Mouse (Mus musculus): ENCODE data around the gene Lurap1l.

Lurap1l gene

GRCm38 (mm10) chr4:80917812-80918211 lies 7.4 kb downstream of the Lurap1l start:
- no peak for DNase-seq (ENCODE audit: low read depth, low spot score)

DNA sequence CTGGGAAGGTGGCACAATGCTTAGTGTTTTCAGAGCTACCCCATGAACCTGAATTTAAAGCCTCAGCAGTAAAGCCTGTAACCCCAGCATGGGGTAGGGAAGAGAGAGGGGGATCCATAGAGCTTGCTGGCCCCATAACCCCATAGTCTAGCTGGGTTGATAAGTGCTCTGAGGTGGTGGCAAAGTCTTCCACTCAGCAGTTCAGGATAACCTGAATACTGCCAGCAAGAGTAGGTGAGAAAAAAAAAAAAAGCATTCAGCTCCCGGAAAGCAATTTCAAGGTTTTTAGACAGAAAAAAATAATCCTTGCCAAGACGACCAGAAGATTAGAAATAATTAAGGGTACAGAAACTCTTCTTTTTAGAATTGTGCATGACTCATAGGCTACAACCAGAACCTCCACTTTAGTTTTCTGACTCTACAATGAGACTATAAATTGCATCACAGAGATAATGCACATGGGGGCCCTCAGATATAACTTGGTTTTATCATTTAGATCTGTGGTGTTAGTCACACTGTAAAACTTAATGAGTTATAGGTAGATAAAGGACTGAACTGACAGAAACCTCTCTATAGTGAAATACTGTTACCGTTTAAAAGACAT lies 8.2 kb downstream of the Lurap1l start:
- no peak for DNase-seq (ENCODE audit: low read depth, low spot score)

DNA sequence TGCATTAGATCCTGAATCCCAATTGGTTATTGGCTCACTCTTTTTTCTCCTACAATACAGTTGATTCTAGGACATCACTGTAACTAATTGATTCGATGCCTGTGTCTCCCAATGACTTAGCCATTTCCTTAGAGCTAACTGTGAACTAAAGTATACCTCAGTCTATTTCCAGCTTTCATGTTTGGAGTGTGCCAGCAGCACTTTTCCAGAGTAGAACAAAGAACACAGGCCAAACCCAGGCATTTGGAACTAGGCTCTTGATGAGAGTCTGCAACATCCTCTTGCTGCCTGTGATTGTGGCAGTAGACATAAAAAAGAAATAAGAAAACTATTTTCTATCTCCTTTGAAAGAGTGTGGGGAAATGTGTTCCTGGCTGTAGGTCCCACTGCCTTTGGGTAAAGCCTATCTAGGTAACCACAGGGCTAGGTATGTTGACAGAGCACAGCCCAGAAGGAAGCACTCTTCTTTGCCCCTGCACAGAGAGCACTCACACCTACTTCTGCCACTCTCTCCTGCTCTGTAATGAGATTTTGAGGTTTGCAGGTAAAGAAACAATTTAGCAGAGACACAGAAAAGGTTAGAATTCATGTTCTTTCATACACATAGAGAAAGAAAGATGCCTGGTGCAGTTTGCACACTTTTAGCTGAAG lies 8.9 kb downstream of the Lurap1l start:
- DNase-seq (ENCODE audit: low read depth, low spot score): no peak

- DNase-seq (ENCODE audit: low read depth, low spot score): no peak
These were observed 11.4 kb downstream of the Lurap1l start for GRCm38 (mm10) chr4:80921646-80922489.

DNA sequence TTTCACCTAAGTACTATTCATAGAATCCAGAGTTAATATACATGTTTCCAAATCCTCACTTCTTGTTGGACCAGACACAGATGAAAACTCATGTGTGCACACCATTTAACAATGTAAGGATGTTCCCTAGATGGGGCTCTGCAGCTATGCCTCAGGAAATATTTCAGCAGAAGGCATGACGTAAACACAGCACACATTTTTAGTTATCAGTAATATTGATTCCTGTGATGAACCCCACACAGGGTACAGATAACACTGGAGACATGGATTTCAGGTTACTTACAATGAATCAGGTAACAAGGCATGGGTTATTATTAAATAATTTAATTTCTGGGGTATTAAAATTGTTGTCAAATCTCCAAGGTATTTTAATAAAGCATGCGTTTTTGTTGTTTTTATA lies 12.2 kb downstream of the Lurap1l start:
- no peak for DNase-seq (ENCODE audit: low read depth, low spot score)

DNA sequence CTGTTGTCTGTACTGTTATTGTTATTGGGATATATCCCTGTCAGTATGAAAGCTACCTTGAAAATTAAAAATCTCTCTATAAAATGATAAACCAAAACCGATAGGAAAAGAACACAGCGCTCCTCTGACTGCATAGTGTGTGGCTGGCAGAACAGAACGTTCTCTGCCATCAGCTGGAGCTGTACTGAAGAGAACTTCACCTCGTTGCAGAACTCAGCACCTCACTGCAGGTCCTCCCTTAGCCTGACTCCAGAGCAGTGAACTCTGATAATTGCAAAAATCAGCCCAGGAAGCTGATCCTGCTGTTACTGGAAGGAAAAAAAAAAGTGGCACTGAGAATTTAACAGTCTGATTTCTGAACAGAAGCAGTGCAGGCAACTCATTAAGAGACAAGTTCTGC lies 14.4 kb downstream of the Lurap1l start:
- DNase-seq (ENCODE audit: low read depth, low spot score): no peak

- no peak for DNase-seq (ENCODE audit: low read depth, low spot score)
These were observed 15.5 kb downstream of the Lurap1l start for GRCm38 (mm10) chr4:80925752-80926519.

- DNase-seq (ENCODE audit: low read depth, low spot score): no peak
These were observed 24.3 kb downstream of the Lurap1l start for GRCm38 (mm10) chr4:80934749-80935148.

- no peak for DNase-seq (ENCODE audit: low read depth, low spot score)
These were observed 28.7 kb downstream of the Lurap1l start for GRCm38 (mm10) chr4:80939115-80939514.

- no peak for DNase-seq (ENCODE audit: low read depth, low spot score)
These were observed 30.5 kb downstream of the Lurap1l start for GRCm38 (mm10) chr4:80940946-80941345.

DNA sequence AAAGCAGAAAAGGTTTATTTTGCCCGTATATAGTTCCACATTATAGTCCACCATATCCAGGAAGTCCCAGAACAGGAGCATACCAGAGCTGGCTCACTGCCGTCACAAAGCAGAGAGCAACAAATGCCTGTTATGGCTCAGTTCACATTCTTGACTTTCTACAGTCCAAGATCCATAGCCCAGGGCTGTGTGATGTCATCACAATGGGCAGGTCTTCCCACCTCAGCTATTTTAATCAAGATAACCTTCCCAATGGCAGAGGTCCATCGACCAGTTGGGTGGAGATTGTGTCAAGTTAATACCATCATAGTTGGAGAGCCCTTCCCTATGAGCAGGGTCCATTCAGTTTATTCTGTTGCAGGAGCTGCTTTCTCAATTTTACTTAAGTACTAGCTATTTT lies 31.5 kb downstream of the Lurap1l start:
- peak; percentile 27 for DNase-seq (ENCODE audit: low read depth, low spot score)

- no peak for DNase-seq (ENCODE audit: low read depth, low spot score)
These were observed 34.2 kb downstream of the Lurap1l start for GRCm38 (mm10) chr4:80944605-80945004.

DNA sequence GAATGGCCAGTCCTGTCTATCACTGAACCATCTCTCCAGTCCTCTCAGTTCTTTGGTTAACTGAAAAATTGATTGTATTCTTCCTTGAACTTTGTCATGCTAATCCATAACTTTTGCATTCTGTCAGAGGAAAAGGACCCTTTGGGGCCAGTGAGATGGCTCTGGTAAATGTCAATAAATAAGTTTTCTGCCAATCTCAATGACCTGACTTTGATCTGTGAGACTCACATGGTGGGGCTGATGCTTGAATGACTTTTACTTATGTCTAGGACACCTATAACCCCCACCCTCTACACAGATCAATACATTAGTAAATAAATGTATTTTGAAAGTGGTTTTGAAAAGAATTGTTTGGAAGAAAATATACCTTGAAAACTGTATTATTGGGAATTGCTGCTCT lies 38.7 kb downstream of the Lurap1l start:
- no peak for DNase-seq (ENCODE audit: low read depth, low spot score)

GRCm38 (mm10) chr4:80949720-80950119 lies 39.3 kb downstream of the Lurap1l start:
- DNase-seq (ENCODE audit: low read depth, low spot score): no peak

DNA sequence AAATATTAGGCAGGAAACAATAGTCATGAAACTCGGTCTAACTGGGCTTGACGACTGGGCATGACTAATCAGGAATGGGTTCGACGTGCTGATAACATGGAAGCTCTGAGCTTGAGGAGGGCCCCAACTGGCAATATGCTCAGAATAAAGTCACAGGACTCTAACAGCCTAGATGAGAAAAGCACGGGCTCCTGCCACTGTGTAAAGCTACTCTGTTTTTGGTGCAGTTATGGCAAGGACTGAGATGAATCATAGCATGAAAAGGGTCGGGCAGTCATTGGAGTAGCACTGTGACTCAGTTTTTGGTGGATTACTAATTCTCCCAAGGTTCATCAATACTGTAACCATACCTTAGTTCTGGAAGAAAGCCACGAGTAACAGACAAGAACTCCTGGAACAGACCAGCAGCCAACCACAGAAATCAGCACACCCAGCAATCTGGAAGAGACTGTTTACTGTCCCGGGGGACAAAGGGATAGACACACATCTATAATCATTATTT lies 39.9 kb downstream of the Lurap1l start:
- DNase-seq (ENCODE audit: low read depth, low spot score): no peak

- DNase-seq (ENCODE audit: low read depth, low spot score): peak; percentile 10
These were observed 42.2 kb downstream of the Lurap1l start for GRCm38 (mm10) chr4:80952653-80953052.

GRCm38 (mm10) chr4:80955942-80956341 lies 45.5 kb downstream of the Lurap1l start:
- no peak for DNase-seq (ENCODE audit: low read depth, low spot score)

- peak; percentile 64 for DNase-seq (ENCODE audit: low read depth, low spot score)
These were observed 57.1 kb downstream of the Lurap1l start for GRCm38 (mm10) chr4:80967526-80967925.

DNA sequence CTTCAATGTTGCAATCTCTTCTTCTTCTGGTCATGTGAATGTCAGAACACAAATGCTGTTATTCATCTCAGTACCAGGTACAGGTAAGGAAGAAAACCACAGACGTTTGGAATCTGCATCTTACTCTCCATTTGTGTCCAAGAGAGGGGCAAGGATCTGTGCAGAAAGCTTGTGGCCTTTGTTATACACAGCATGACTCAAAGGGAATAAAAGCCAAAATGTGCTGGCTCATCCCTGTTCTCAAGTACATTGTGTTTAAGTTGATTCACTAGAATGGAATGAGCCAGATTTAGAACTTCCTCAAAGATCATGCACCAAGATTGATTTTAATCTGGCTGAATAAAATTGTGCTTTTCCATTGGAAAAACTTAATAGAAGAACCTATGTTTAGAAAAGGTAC lies 61.4 kb downstream of the Lurap1l start:
- peak; percentile 61 for DNase-seq (ENCODE audit: low read depth, low spot score)

GRCm38 (mm10) chr4:80973896-80974295 lies 63.5 kb downstream of the Lurap1l start:
- DNase-seq (ENCODE audit: low read depth, low spot score): no peak

DNA sequence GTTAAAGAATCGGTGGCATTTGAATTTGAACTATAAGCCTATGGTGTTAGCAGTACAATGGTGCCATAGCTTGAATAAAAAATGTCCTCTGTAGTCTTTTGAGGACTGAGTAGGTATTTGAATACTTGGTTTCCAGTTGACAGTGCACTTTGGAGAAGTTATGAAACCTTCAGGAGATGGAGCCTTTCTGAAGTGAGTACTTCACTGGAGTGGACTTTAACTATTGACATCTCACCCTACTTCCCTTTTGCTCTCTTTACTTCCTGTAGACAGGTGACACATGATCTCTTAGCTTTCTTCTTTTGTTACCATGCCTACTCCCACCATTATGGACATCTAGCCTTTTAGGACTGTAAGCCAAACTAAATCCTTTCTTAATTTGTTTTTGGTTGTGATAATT lies 80.4 kb downstream of the Lurap1l start:
- no peak for DNase-seq (ENCODE audit: low read depth, low spot score)

GRCm38 (mm10) chr4:81003528-81003927 lies 93.1 kb downstream of the Lurap1l start:
- DNase-seq (ENCODE audit: low read depth, low spot score): no peak
